Mouse (Mus musculus) adrenal gland, postnatal 14 days (tissue): ENCODE results near the gene Mageb5. TPM values are rescaled to one million over a fixed set of nuclear protein-coding genes. Genes with fewer than 3 reads are reported as not detected.
"Not testable (repeated sequence)": the region's sequence is repeated elsewhere in the genome, so short reads cannot be mapped to it uniquely, and the experiment has no call there.

Experiments used
- DNase-seq: peaks from one replicate; pipeline ENCODE4 v3.0.0; 2021; ENCODE audit warnings: mixed read lengths
- long read RNA-seq, 2 experiments: library from polyadenylated mRNA; stranded (forward); transcript quantifications; one replicate each; pipeline ENCODE4 v2.0.0; 2021
- total RNA-seq: library from RNA; stranded (reverse); gene quantifications from 2 replicates; pipeline ENCODE4 v1.2.3, GENCODE M21; 2021

Mageb5 gene
- total RNA-seq: not detected in 2 replicates
- long read RNA-seq, experiment 1: 0 reads
- long read RNA-seq, experiment 2: 0 reads

DNA sequence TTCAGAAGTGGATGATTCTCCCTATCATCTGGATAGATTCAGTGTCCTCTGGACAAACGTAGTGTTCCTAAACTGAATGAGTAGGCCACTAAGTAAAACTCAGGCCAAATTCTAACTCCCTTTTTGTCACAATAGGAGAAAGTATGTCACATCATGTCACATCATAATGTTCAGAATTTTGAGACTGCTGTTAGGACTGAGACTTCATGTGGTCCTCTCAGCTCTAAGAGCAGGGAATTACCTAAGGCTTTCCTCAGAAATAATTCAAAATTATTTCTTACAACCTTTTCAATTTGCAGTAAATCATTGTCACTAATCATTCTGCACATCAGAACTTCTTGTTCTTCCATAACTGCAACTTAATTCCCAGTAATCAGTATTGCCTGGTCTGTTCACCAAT is at the start of gene Mageb5:
Mageb5 (minus strand) TSS at position 101 of the 400 bp plus-strand sequence.
- DNase-seq: not testable (repeated sequence)

DNA sequence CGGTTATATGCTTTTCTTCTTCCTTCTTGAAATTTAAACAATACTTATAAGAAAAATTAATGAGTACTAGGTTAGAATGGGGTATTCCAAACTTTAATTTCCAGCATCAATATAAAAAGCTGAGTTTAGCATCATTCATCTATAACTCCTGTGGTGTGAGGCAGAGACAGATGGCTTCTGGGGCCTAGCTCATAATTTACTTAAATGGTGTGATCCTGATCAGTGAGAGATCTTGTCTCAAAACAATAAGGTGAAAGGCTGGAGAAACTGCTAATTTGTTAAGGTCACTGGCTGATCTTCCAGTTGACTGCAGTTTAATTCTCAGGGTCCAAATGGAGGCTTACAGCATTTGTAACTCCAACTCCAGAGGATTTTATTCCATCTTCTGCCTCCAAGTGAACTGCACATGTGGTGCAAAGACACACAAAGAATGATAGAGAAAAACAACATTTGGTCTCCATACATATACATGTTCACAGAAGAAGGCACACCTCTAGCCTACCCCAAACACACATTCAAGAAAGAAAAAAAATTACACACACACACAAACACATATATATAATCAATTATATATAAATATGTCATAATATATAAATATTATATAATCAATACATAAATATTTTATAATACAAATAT is 23.1 kb downstream of the Mageb5 start:
- DNase-seq: not testable (repeated sequence)

Other genes starting within 250 kb of the Mageb5 start
- gene 1700084M14Rik, start 207.1 kb downstream of the Mageb5 start, total RNA-seq: not detected in 2 replicates
- not detected in 2 replicates for gene Gm14781, start 150.8 kb downstream of the Mageb5 start, total RNA-seq
- not detected in 2 replicates for gene Mageb1, start 233.3 kb upstream of the Mageb5 start, total RNA-seq